Mouse (Mus musculus) embryonic facial prominence, embryonic 11.5 days (tissue): ENCODE data around the gene Olfr695. TPM values are rescaled to one million over a fixed set of nuclear protein-coding genes. Genes with fewer than 3 reads are reported as not detected.
"Not testable (repeated sequence)": the region's sequence is repeated elsewhere in the genome, so short reads cannot be mapped to it uniquely, and the experiment has no call there.

Source experiments
- ATAC-seq: fragments of 200-750 bp; cut with Nextera tagmentation; replicated peaks from 2 replicates; pipeline ENCODE4 v1.8.0; 2017; ENCODE audit warnings: low read depth; ENCODE audit not compliant: insufficient number of reproducible peaks, low FRiP score, low TSS enrichment
- DNase-seq: peaks from one replicate; pipeline ENCODE4 v3.0.0-alpha.2; 2015; ENCODE audit warnings: low spot score
- H3K27ac ChIP-seq: fragments of 300-500 bp; sonication (generic); replicated peaks from 2 replicates; pipeline ENCODE4 v1.5.1; 2014; ENCODE audit warnings: mild to moderate bottlenecking, low read depth, low read length, control low read depth
- H3K27me3 ChIP-seq: fragments of 300-500 bp; sonication (generic); 2 replicates; pipeline ENCODE4 v1.6.1; 2014; ENCODE audit warnings: mild to moderate bottlenecking, low read length, moderate library complexity, mixed read lengths; ENCODE audit not compliant: control insufficient read depth, insufficient read depth
- H3K36me3 ChIP-seq: fragments of 300-500 bp; sonication (generic); replicated peaks from 2 replicates; pipeline ENCODE4 v1.6.1; 2014; ENCODE audit warnings: low read depth, mild to moderate bottlenecking, low read length, moderate library complexity, mixed read lengths; ENCODE audit not compliant: control insufficient read depth, insufficient read depth
- H3K4me1 ChIP-seq: fragments of 300-500 bp; sonication (generic); 2 replicates; pipeline ENCODE4 v1.6.1; 2014; ENCODE audit warnings: low read length, mixed read lengths; ENCODE audit not compliant: control insufficient read depth, insufficient read depth
- H3K4me2 ChIP-seq: fragments of 300-500 bp; sonication (generic); 2 replicates; pipeline ENCODE4 v1.6.1; 2014; ENCODE audit warnings: low read depth, mild to moderate bottlenecking, control low read depth, low read length, moderate library complexity
- H3K4me3 ChIP-seq: fragments of 300-500 bp; sonication (generic); 2 replicates; pipeline ENCODE4 v1.5.1; 2014; ENCODE audit warnings: low read depth, low read length, control low read depth
- H3K9ac ChIP-seq: fragments of 300-500 bp; sonication (generic); replicated peaks from 2 replicates; pipeline ENCODE4 v1.6.1; 2014; ENCODE audit warnings: mild to moderate bottlenecking, control low read depth, low read length
- H3K9me3 ChIP-seq: fragments of 300-500 bp; sonication (generic); replicated peaks from 2 replicates; pipeline ENCODE4 v1.6.1; 2016; ENCODE audit warnings: mild to moderate bottlenecking, low read length, inconsistent platforms, mixed read lengths; ENCODE audit not compliant: control insufficient read depth
- WGBS: fragments of 180-500 bp; shearing (Covaris S2); extraction: QIAGEN DNeasy Blood & Tissue Kit; methylation state at CpG from one replicate; pipeline ENCODE4 v1.1.7; 2014; 5-methylcytosine and 5-hydroxymethylcytosine counted together
- polyA plus RNA-seq: library from polyadenylated mRNA; unstranded; fragments of >200 nt; fragmentation: Nextera tagmentation; extraction: Ambion mirVana; gene quantifications from 2 replicates; pipeline ENCODE4 v1.2.1, GENCODE M21; 2014

The Olfr695 gene
- not detected in 2 replicates for polyA plus RNA-seq

DNA sequence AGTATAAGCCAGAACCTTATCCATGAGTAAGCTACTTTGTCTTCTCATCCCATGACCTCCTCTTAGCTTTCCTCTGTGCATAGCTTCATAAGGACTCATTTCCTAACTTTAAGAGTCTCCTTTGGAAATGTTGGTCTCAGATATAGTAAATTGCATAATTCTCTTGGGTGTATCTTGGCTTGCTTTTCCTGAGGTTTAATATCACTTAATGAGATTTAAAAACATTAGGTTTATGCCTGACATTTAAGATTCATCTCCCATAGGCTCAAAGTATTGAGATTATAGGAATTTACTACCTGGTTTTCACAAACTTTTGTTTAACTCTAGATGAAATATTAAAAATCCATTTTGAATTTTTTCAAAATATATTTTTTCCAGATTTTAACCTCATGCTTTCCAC lies at the start of gene Olfr695:
Gene Olfr695 (minus strand): TSS at position 101 of the 400 bp plus-strand sequence.
- H3K27ac ChIP-seq = no peak within 1 kb of the TSS
- no peak within 1 kb of the TSS for H3K4me2 ChIP-seq
- no peaks in the 10 kb centered on the region for H3K4me1 ChIP-seq
- DNase-seq (no peak), ATAC-seq (no peak)
- no peaks in the 10 kb centered on the region for H3K36me3 ChIP-seq
- H3K27me3 ChIP-seq = no peaks in the 10 kb centered on the region
- no peaks in the 10 kb centered on the region for H3K9me3 ChIP-seq
- no peak within 1 kb of the TSS for H3K4me3 ChIP-seq
- H3K9ac ChIP-seq = no peak within 1 kb of the TSS

DNA sequence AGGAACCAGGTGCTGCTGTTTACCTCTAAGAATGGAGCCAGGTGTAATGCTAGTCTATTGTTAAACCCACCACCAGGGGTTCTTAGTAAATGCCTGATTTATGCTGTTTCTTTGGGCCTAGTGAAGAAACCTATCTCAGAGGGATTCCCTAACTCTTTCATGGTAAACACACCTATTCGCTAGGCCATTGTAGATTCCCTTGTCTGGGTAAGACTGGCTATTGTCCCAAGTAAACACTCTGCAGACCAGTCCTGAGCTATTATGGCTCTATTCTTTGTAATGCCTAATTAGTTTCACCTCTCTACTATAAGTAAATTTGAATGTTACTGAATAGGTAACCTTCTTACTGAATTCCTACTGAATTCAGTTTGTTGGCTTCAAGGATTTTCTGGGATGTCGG lies 44.8 kb upstream of the Olfr695 start:
- not testable (repeated sequence) for H3K27me3 ChIP-seq, H3K27ac ChIP-seq, H3K9ac ChIP-seq, ATAC-seq, H3K4me3 ChIP-seq, H3K36me3 ChIP-seq, H3K4me1 ChIP-seq, DNase-seq, H3K9me3 ChIP-seq, H3K4me2 ChIP-seq
- WGBS = 88% methylated on average over 2 of the region's 2 CpGs

DNA sequence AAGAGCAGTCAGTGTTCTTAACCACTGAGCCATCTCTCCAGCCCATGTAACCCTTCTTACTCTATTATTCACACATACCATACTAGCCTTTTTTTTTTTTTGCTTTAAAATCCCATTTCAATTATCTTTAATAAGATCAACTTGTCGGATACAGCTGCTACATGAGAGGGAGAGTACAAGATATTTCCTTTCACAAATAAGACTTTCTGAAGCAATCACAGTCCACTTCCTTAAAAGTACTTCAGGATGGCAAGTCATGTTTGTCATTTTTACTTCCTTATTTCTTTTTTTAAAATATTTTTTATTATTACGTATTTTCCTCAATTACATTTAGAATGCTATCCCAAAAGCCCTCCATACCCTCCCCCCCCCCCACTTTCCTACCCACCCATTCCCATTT lies 42.6 kb upstream of the Olfr695 start:
- Histone ChIP-seq H3K27me3 (no peaks in the 10 kb centered on the region), H3K9ac (no peak overlapping the region), H3K36me3 (no peaks in the 10 kb centered on the region), H3K4me1 (no peaks in the 10 kb centered on the region), H3K9me3 (no peaks in the 10 kb centered on the region), H3K4me3 (no peak overlapping the region), H3K4me2 (no peak overlapping the region), H3K27ac (no peak overlapping the region)
- DNase-seq (no peak), ATAC-seq (no peak)
- 88% methylated on average over 2 of the region's 2 CpGs for WGBS

DNA sequence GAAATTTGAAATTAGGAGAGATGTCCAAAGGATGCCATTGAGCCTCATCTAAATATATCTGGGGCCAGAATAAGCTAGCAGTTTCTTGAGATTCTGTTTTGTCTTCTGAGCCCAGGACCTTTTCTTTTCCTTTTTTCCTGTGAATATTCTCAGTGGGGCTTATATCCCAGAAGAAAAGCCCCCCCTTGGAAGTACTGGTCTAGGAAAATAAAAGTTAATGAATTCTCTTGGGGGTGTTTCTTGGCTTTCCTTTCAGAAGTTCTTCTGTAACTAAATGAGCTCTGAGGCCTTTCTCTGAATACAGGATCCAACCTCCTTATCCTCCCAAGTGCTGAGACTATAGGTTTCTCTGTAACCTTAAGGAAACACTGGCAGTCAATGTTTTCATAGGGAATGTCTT lies 39.1 kb upstream of the Olfr695 start, which contains the start of gene Olfr698:
Gene Olfr698 (minus strand): TSS at position 101 of the 400 bp plus-strand sequence.
- H3K9me3 ChIP-seq = no peaks in the 10 kb centered on the region
- no peak within 1 kb of the TSS for H3K4me2 ChIP-seq
- no peaks in the 10 kb centered on the region for H3K27me3 ChIP-seq
- H3K4me1 ChIP-seq = no peaks in the 10 kb centered on the region
- H3K36me3 ChIP-seq = no peaks in the 10 kb centered on the region
- no peak within 1 kb of the TSS for H3K9ac ChIP-seq
- no peak within 1 kb of the TSS for H3K4me3 ChIP-seq
- no peak for DNase-seq
- ATAC-seq = no peak
- no peak within 1 kb of the TSS for H3K27ac ChIP-seq

DNA sequence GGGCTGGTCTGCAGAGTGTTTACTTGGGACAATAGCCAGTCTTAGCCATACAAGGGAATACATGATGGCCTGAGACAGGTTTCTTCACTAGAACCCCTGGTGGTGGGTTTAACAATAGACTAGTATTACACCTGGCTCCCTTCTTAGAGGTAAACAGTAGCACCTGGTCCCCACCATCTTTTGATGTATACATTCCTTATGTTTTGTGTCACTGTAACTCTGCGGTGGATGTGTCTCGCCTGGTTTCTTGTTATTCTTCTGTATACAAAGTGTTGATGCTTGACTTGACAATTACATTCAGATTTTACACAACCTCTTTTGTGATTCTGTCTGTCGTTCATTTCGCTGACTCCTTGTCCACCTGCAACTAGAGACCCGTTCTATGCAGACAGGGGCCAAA lies 29.6 kb upstream of the Olfr695 start:
- DNase-seq (no peak), ATAC-seq (no peak)
- no peak overlapping the region for H3K4me3 ChIP-seq
- H3K27ac ChIP-seq = no peak overlapping the region
- no peak overlapping the region for H3K9ac ChIP-seq
- no peaks in the 10 kb centered on the region for H3K4me1 ChIP-seq
- no peaks in the 10 kb centered on the region for H3K9me3 ChIP-seq
- no peaks in the 10 kb centered on the region for H3K36me3 ChIP-seq
- H3K4me2 ChIP-seq = no peak overlapping the region
- 92% methylated on average over 5 of the region's 5 CpGs for WGBS
- H3K27me3 ChIP-seq = no peaks in the 10 kb centered on the region

DNA sequence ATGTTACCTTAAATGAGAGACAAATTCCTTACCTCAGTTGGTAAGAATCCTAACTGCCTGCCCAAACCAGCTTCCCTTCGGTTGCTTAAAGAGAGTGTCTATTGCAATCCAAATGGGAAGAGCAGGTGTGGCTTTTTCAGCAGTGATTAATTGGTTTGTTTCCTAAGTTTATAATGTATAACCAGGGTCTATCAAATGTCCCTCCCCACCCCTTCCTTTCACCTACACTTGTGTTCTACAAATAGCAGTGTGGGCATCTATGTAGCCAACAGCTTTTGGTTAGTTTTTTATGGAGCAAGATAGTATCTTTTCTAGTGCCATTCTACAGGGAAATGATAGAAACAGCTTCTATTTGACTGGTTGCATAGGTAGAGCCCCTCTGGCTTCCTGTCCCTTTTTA lies 26.1 kb upstream of the Olfr695 start, which contains the start of gene Olfr697:
Gene Olfr697 (minus strand): TSS at position 101 of the 400 bp plus-strand sequence.
- Histone ChIP-seq H3K9me3 (no peaks in the 10 kb centered on the region), H3K9ac (no peak within 1 kb of the TSS), H3K27ac (no peak within 1 kb of the TSS), H3K36me3 (no peaks in the 10 kb centered on the region), H3K4me1 (no peaks in the 10 kb centered on the region), H3K27me3 (no peaks in the 10 kb centered on the region), H3K4me3 (no peak within 1 kb of the TSS), H3K4me2 (no peak within 1 kb of the TSS)
- DNase-seq (no peak), ATAC-seq (no peak)
- WGBS = 86% methylated on average over 1 of the region's 1 CpGs

DNA sequence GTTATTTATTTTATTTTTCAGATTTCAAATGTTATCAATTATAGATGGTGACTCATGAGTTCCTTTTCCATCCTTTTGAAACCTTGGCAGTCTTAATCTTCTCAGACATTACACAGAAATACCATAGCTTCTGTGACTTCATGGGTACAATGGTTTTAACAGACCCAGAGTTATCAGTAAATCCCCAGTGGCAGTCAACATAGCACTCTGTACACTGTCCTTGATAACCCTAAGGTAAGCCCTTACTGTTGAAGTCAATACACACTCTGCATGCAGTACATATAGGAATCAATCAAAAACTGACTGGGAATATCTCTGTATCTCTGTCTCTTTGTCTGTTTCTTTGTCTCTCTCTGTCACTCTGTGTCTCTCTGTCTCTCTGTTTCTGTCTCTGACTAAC lies 20.8 kb upstream of the Olfr695 start:
- Histone ChIP-seq H3K4me3 (no peak overlapping the region), H3K27me3 (no peaks in the 10 kb centered on the region), H3K4me2 (no peak overlapping the region), H3K9ac (no peak overlapping the region), H3K36me3 (no peaks in the 10 kb centered on the region), H3K27ac (no peak overlapping the region), H3K4me1 (no peaks in the 10 kb centered on the region), H3K9me3 (no peaks in the 10 kb centered on the region)
- DNase-seq = no peak
- no peak for ATAC-seq

DNA sequence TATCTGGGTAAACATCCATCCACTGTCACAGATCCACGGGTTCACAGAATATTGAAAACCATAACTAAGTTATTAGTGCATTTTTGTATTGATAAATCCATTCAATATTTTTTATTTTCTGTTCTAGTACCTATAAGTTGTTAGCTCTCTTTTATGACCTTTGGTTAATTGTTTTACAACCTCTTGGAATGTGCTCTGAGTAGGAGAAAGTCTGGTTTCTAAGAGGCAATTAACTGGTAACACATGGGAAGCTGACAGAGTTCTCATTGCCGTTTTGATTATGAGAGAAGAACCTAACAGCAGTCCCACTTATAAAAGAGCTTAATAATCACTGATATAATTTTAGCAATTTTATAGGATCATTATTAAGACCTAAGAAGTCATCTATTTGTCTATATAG lies 17.5 kb upstream of the Olfr695 start:
- H3K4me2 ChIP-seq = no peak overlapping the region
- DNase-seq = no peak
- H3K9ac ChIP-seq = no peak overlapping the region
- 77% methylated on average over 2 of the region's 2 CpGs for WGBS
- ATAC-seq = no peak
- H3K36me3 ChIP-seq = no peaks in the 10 kb centered on the region
- no peak overlapping the region for H3K27ac ChIP-seq
- no peaks in the 10 kb centered on the region for H3K4me1 ChIP-seq
- no peaks in the 10 kb centered on the region for H3K27me3 ChIP-seq
- H3K4me3 ChIP-seq = no peak overlapping the region
- H3K9me3 ChIP-seq = no peaks in the 10 kb centered on the region
